Mouse (Mus musculus): ENCODE measurements around the gene Adprm. TPM values are rescaled to one million over a fixed set of nuclear protein-coding genes. Genes with fewer than 3 reads are reported as not detected.
A peak's percentile ranks its signal among the peaks of the same experiment; 100 is the strongest.
"Not testable (repeated sequence)": the region's sequence is repeated elsewhere in the genome, so short reads cannot be mapped to it uniquely, and the experiment has no call there.

The Adprm gene
- polyA plus RNA-seq, 1 experiment from 2014 or later = 27.9 TPM

DNA sequence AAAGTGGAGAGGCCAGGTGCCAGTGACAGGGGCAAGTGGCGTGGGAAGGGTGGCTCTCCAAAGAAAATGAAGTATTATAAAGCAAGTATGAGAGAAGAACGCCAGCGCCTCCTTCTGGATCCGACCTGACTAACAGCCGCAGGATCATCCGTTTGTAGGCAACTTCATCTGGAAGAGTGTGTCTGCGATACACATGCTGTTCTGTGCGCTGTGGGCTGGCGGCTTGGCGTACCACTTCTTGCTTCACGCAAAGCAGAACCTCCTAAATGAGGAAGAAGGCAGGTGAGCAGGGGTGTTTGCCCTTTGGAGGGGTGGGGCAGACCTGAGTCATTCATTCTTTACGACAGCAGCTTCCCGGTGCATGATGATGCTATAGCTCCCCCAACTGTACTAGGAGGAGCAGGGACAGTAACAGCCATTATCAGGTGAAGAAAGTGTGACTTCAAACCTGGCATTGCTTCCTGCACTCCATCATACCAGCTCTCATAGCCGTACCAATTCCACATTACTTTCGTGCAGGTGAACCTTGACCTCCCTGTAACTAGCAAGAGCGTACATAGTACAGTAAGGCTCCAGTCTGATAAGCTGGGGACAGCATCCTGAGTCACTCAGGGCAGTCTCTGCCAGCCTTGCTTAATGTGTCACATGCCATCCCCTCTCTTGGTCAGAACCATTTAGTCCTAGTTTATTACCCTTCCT, 21.3 kb downstream of the Adprm start:
- TF ChIP-seq CTCF (IDR thresholded peaks at IDR 0.05) = peak; percentile 13
- ChIA-PET CTCF (interaction anchor here (1.2 to 2.1 kb wide), 3 partner anchors 9 to 54 kb away, joined by 3 to 5 read pairs (median 5); no protein-coding TSS in a partner anchor), POLR2A (no interaction called here)
- in situ Hi-C loops (cut with MboI; ENCODE audit: low pct_unique_long_range_greater_than_20kb) = no loop called here
- ATAC-seq (no peak), DNase-seq (ENCODE audit: low read depth, low spot score) (no peak)
- H3K27me3 ChIP-seq = no peaks in the 10 kb centered on the region

GRCm38 (mm10) chr11:67024867-67025477, 27.4 kb downstream of the Adprm start, which contains the start of gene Tmem220:
Gene Tmem220, plus strand, starts transcription at chr11:67025154.
- no peaks in the 10 kb centered on the region for H3K27me3 ChIP-seq
- TF ChIP-seq CTCF (IDR thresholded peaks at IDR 0.05) = peak; percentile 79
- POLR2A ChIA-PET = no interaction called here
- in situ Hi-C loops (cut with MboI; ENCODE audit: low pct_unique_long_range_greater_than_20kb) = loop anchor here (5.0 kb wide), 1 partner anchor 57 kb away; no protein-coding TSS in a partner anchor
- ATAC-seq (peak; percentile 99), DNase-seq (ENCODE audit: low read depth, low spot score) (peak; percentile 62)
- CTCF ChIA-PET = interaction anchor here (0.6 to 2.9 kb wide), 9 partner anchors 17 to 919 kb away, joined by 3 to 20 read pairs (median 4); no protein-coding TSS in a partner anchor

DNA sequence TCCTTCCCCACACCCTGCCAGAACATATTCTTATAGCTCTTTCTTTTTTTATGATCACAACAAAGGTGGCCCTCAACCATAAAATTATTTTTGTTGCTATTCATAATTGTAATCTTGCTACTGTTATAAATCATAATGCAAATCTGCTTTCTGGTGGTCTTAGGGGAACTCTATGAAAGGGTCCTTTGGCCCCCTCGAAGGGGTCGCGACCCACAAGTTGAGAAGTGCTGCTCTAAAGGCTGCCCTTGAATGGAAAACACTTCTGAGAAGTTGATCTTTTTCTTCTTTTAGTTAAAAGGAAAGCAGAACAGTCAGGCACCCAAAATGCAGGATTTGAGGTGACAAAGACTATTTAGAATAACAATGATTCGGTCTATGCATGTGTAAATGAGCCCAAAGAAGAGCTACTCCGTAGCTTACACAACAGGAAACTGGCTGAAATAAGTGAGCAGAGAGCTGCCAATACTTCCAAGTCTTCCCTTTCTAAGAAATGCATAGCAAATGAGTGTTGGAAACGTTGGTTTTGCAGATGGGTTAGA, 28.5 kb downstream of the Adprm start:
- DNase-seq (ENCODE audit: low read depth, low spot score) (no peak), ATAC-seq (no peak)
- CTCF ChIA-PET = interaction anchor here (0.7 to 2.9 kb wide), 7 partner anchors 18 to 124 kb away, joined by 3 to 11 read pairs (median 4); partner anchors contain the start of genes Adprm and Sco1
- in situ Hi-C loops (cut with MboI; ENCODE audit: low pct_unique_long_range_greater_than_20kb) = no loop called here
- TF ChIP-seq CTCF (IDR thresholded peaks at IDR 0.05) = no peak
- POLR2A ChIA-PET = no interaction called here
- H3K27me3 ChIP-seq = no peaks in the 10 kb centered on the region

DNA sequence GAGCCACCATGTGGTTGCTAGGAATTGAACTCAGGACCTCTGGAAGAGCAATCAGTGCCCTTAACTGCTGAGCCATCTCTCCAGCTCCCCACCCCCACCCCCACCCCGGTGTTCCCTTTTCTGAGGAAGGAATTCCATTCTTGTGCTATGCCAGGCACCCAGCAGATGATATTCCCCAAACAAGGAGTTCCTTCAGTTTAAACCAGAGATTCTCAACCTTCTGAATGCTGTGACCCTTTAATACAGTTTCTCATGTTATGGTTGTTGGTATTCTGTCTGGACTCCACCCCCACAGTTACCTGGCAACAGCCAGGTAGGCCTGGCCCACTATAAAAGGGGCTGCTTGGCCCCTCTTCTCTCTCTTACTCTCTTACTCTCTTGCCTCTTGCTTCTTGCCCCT, 29.2 kb downstream of the Adprm start:
- ATAC-seq; DNase-seq (ENCODE audit: low read depth, low spot score); H3K27me3 ChIP-seq; in situ Hi-C loops (cut with MboI; ENCODE audit: low pct_unique_long_range_greater_than_20kb); POLR2A ChIA-PET: not testable (repeated sequence)
- CTCF ChIA-PET = interaction anchor here (1.3 to 3.5 kb wide), 5 partner anchors 19 to 118 kb away, joined by 3 to 12 read pairs (median 6); no protein-coding TSS in a partner anchor

GRCm38 (mm10) chr11:67022354-67023115, 29.9 kb downstream of the Adprm start:
- in situ Hi-C loops (cut with MboI; ENCODE audit: low pct_unique_long_range_greater_than_20kb) = no loop called here
- POLR2A ChIA-PET = no interaction called here
- H3K27me3 ChIP-seq = peaks cover 5% of the 10 kb centered on the region
- no peak for ATAC-seq
- CTCF ChIA-PET = interaction anchor here (1.3 to 3.5 kb wide), 6 partner anchors 19 to 117 kb away, joined by 3 to 12 read pairs (median 6); no protein-coding TSS in a partner anchor
- TF ChIP-seq CTCF (IDR thresholded peaks at IDR 0.05) = peak; percentile 75
- no peak for DNase-seq (ENCODE audit: low read depth, low spot score)

DNA sequence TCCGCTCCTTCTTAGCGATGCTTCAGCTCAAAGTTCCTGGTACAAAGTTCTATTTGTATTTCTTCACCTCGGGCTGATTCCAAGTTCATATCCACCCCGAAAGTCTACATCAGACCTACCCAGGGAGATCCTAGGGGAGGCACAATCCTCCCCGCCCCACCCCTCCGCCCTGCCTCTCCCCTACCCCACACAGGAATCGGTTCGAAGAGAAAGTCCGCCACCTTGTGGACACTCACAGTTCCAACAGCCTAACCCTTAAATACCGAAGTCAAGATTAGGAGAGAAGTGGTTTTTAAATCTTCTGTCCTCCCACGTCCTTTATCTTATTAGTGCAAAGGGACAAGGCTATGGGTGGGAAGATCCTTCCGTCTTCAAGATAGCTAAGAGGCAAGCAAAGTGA, 31.4 kb downstream of the Adprm start:
- peaks cover 12% of the 10 kb centered on the region for H3K27me3 ChIP-seq
- DNase-seq (ENCODE audit: low read depth, low spot score) (no peak), ATAC-seq (no peak)
- POLR2A ChIA-PET = no interaction called here
- in situ Hi-C loops (cut with MboI; ENCODE audit: low pct_unique_long_range_greater_than_20kb) = no loop called here
- CTCF ChIA-PET = interaction anchor here (0.7 to 3.5 kb wide), 11 partner anchors 12 to 116 kb away, joined by 3 to 12 read pairs (median 4); no protein-coding TSS in a partner anchor
- TF ChIP-seq CTCF (IDR thresholded peaks at IDR 0.05) = peak; percentile 71

DNA sequence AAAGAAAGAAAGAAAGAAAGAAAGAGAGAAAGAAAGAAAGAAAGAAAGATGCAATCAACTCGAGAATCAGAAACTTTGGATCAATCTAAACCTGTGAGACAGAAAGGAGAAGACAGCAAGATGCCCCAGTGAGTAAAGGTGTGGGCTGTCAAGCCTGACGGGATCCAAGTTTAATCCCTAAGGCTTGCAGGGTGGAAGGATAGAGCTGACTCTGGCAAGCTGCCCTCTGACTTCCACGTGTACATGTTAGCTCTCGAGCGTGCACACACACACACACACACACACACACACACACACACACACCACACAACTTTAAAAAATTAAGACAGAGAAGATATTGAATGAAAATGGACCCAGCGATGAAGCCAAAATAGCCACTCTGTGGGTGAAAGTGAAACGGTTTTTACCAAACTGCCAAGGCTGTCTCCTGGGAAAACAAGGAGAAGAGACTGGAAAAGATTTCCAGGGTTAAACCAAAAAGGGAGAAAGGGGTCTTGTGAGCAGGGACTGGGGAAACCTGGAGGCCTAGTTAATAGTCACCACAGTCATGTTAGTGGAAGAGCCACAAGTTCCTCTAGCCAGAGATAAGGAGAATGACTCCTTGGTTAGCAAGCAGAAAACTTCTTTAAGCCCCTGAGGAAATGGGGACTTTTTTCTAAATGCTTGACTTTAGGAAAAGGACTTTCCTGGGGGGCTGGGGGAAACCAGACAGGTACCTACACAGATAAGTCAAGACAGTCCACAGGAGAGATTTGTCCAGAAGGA, 32.5 kb downstream of the Adprm start:
- DNase-seq (ENCODE audit: low read depth, low spot score) (no peak), ATAC-seq (no peak)
- peaks cover 15% of the 10 kb centered on the region for H3K27me3 ChIP-seq
- TF ChIP-seq CTCF (IDR thresholded peaks at IDR 0.05) = no peak
- POLR2A ChIA-PET = no interaction called here
- in situ Hi-C loops (cut with MboI; ENCODE audit: low pct_unique_long_range_greater_than_20kb) = loop anchor here (5.0 kb wide), 1 partner anchor 113 kb away; no protein-coding TSS in a partner anchor
- CTCF ChIA-PET = interaction anchor here (0.7 to 3.5 kb wide), 7 partner anchors 18 to 115 kb away, joined by 3 to 12 read pairs (median 5); no protein-coding TSS in a partner anchor

GRCm38 (mm10) chr11:67017801-67018591, 34.4 kb downstream of the Adprm start:
- DNase-seq (ENCODE audit: low read depth, low spot score) (no peak), ATAC-seq (peak; percentile 50)
- CTCF ChIA-PET = no interaction called here
- H3K27me3 ChIP-seq = peaks cover 18% of the 10 kb centered on the region
- TF ChIP-seq CTCF (IDR thresholded peaks at IDR 0.05) = no peak
- in situ Hi-C loops (cut with MboI; ENCODE audit: low pct_unique_long_range_greater_than_20kb) = loop anchor here (5.0 kb wide), 1 partner anchor 111 kb away; no protein-coding TSS in a partner anchor
- POLR2A ChIA-PET = no interaction called here

- CTCF ChIA-PET = no interaction called here
- in situ Hi-C loops (cut with MboI; ENCODE audit: low pct_unique_long_range_greater_than_20kb) = no loop called here
- no peak for ATAC-seq
Measured at GRCm38 (mm10) chr11:67011635-67012034, 40.8 kb downstream of the Adprm start.

More at GRCm38 (mm10) chr11:67011635-67012034, 40.8 kb downstream of the Adprm start:
- no peak for TF ChIP-seq CTCF (IDR thresholded peaks at IDR 0.05)
- H3K27me3 ChIP-seq = peaks cover 22% of the 10 kb centered on the region
- DNase-seq (ENCODE audit: low read depth, low spot score) = no peak
- POLR2A ChIA-PET = no interaction called here
